Mouse (Mus musculus) layer of hippocampus, postnatal 25 days (tissue): Measurements from ENCODE around the gene Rab22a. TPM values are rescaled to one million over a fixed set of nuclear protein-coding genes. Genes with fewer than 3 reads are reported as not detected.

Experiments used
- microRNA-seq, 2 experiments: library from miRNA; unstranded; fragments of <30 nt; microRNA quantifications; one replicate each; pipeline ENCODE4 v1.2.0; 2021
- total RNA-seq, 2 experiments: library from RNA; stranded (reverse); gene quantifications; 2 replicates each; pipeline ENCODE4 v1.2.3; 2021

The Rab22a gene
- total RNA-seq, 2 experiments from 2014 or later: 25.9 to 26.4 TPM

Small RNA genes within 50 kb of the gene (microRNA-seq; reads per million reads assigned to microRNA genes)
- gene Mir6340: 0 reads per million in 2 experiments

Other genes with a start within 250 kb of the Rab22a start
- gene 1700021F07Rik, start 137.2 kb upstream of the Rab22a start, total RNA-seq: not detected
- not detected for gene Ankrd60, start 81.4 kb upstream of the Rab22a start, total RNA-seq
- not detected for gene 1700010B08Rik, start 59.7 kb downstream of the Rab22a start, total RNA-seq
- 100 to 1,000 TPM; 103 to 120 TPM for gene Vapb, start 77.8 kb downstream of the Rab22a start, total RNA-seq